Mouse (Mus musculus) left cerebral cortex, adult 9 months (tissue): ENCODE measurements around the gene Obsl1.

Experiments used
- DNase-seq, 2 experiments: peaks; one replicate each; pipeline ENCODE4 v3.0.0; 2022; ENCODE audit warnings: low spot score in 2 of 2

The Obsl1 gene

GRCm38 (mm10) chr1:75487040-75487404 lies 19.2 kb downstream of the Obsl1 start:
- no peak for DNase-seq

- DNase-seq = peak in 1 of 2 experiments; percentile 31
Observed at GRCm38 (mm10) chr1:75486561-75486960, 19.7 kb downstream of the Obsl1 start.

GRCm38 (mm10) chr1:75480735-75481134 lies 25.5 kb downstream of the Obsl1 start:
- DNase-seq = no peak

GRCm38 (mm10) chr1:75480036-75480435 lies 26.2 kb downstream of the Obsl1 start:
- no peak for DNase-seq

- no peak for DNase-seq
Observed at GRCm38 (mm10) chr1:75479635-75479989, 26.6 kb downstream of the Obsl1 start.

- peak; percentile 91 to 98 for DNase-seq
Observed at GRCm38 (mm10) chr1:75478916-75479634, 27.2 kb downstream of the Obsl1 start, which contains the start of the genes Chpf and Tmem198. TSS of gene Chpf (minus strand) at chr1:75479307. TSS of gene Tmem198 (plus strand) at chr1:75479532.

- no peak for DNase-seq
Observed at GRCm38 (mm10) chr1:75478497-75478896, 27.8 kb downstream of the Obsl1 start.

GRCm38 (mm10) chr1:75477966-75478290 lies 28.3 kb downstream of the Obsl1 start:
- no peak for DNase-seq

- peak in 1 of 2 experiments; percentile 85 for DNase-seq
Observed at GRCm38 (mm10) chr1:75477264-75477965, 28.8 kb downstream of the Obsl1 start.

GRCm38 (mm10) chr1:75476441-75476840 lies 29.8 kb downstream of the Obsl1 start:
- no peak for DNase-seq

- no peak for DNase-seq
Observed at GRCm38 (mm10) chr1:75469287-75469825, 36.9 kb downstream of the Obsl1 start.

GRCm38 (mm10) chr1:75467215-75467927 lies 38.9 kb downstream of the Obsl1 start:
- DNase-seq = peak in 1 of 2 experiments; percentile 88

- DNase-seq = no peak
Observed at GRCm38 (mm10) chr1:75463652-75464204, 42.5 kb downstream of the Obsl1 start.

GRCm38 (mm10) chr1:75462636-75463035 lies 43.6 kb downstream of the Obsl1 start:
- DNase-seq = no peak

GRCm38 (mm10) chr1:75460297-75460696 lies 46.0 kb downstream of the Obsl1 start:
- no peak for DNase-seq

- DNase-seq = peak in 1 of 2 experiments; percentile 79
Observed at GRCm38 (mm10) chr1:75458789-75459684, 47.2 kb downstream of the Obsl1 start.

- DNase-seq = no peak
Observed at GRCm38 (mm10) chr1:75458025-75458788, 48.0 kb downstream of the Obsl1 start.

- no peak for DNase-seq
Observed at GRCm38 (mm10) chr1:75457710-75458024, 48.6 kb downstream of the Obsl1 start.

GRCm38 (mm10) chr1:75456746-75457564 lies 49.3 kb downstream of the Obsl1 start:
- no peak for DNase-seq

- DNase-seq = no peak
Observed at GRCm38 (mm10) chr1:75455948-75456347, 50.3 kb downstream of the Obsl1 start.
